ENCODE assay signal across 8 mouse cellular contexts in the genomic region with DNA sequence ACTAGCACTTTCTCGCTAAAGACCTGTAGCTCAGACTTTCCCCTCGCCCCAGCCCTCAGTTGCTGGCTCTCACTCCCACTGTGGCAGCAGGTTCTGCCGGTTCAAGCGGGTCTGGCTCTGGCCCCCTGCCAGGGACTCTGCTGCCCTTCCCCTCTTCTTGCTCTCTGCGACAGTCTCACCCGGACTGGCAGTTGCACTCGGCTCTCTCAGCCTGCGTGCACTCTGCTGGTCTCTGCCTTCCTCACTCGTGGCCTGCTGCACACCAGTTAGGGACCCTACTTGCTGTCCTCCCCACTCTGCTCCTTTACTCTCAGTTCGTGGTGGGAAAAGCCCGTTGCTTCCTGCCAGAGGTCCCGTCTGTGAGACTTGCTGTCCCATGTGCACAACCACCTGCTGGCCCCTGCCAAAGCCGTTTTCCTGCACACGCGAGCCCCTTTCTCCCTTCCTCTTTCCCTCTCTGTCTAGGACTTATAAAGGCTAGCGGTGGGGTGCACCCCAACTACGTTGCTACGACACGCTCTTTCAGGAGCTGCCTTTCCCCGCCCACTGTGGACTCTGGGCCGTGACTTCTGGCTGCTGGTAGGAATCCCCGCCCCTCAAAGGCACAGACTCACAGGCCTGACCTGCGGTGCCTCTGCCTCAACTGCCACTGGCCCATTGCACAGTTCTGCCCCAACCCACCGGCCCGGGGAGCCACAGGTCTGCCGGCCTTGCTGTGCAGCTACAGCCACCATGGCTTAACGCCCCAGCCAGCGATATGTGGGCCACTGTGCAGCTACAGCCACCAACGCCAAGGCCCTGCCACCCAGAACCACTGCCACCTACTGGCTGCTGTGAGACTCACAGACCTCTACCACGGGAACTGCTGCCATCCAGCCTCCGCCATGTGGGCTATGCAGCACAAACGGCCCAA. TPM values are rescaled to one million over a fixed set of nuclear protein-coding genes. Genes with fewer than 3 reads are reported as not detected.
DNase-seq lines count a peak whose midpoint lies in the region; ATAC-seq lines count a peak whose summit lies in the region.

No protein-coding gene starts in this region.

- H3K4me1 ChIP-seq in forebrain, embryonic 10.5 days, result peaks cover 18% of the 10 kb centered on the region
- peaks cover 4 to 8% of the 10 kb centered on the region in 2 experiments; a peak in 3 of 4 replicates for H3K4me1 ChIP-seq in heart, embryonic 14.5 days (ENCODE audit: control insufficient read depth in 2 of 2, insufficient read depth in 2 of 2, low read length in 2 of 2)
- H3K4me1 ChIP-seq in liver, embryonic 12.5 days, result peaks cover 40% of the 10 kb centered on the region

- peak overlapping the region; percentile 66 for H3K4me3 ChIP-seq in forebrain, embryonic 10.5 days
- peak overlapping the region; percentile 48 to 54 for H3K4me3 ChIP-seq in heart, embryonic 14.5 days (ENCODE audit: control insufficient read depth in 1 of 2, insufficient read depth in 1 of 2, low read depth in 1 of 2, low read length in 2 of 2)
- H3K4me3 ChIP-seq in liver, embryonic 12.5 days, result peak overlapping the region; percentile 62

- 0 out of 2 replicates have a peak, but pooled peaks cover 9% of the 10 kb centered on the region for H3K27me3 ChIP-seq in forebrain, embryonic 10.5 days (ENCODE audit: poor library complexity, severe bottlenecking)
- H3K27me3 ChIP-seq in heart, embryonic 14.5 days (ENCODE audit: control insufficient read depth, insufficient read depth, low read length), result no peaks in the 10 kb centered on the region
- H3K27me3 ChIP-seq in liver, embryonic 12.5 days (replicated peaks), result no peaks in the 10 kb centered on the region
- 0 out of 2 replicates have a peak, but pooled peaks cover 2% of the 10 kb centered on the region for H3K27me3 ChIP-seq in splenic B cell, adult 2 months (ENCODE audit: control insufficient read depth, insufficient read depth, low read length, poor library complexity, severe bottlenecking)

- ATAC-seq in heart, embryonic 14.5 days (ENCODE audit: insufficient number of reproducible peaks, insufficient read depth, low FRiP score, low read depth), result peak; percentile 86
- ATAC-seq in liver, embryonic 12.5 days, result peak; percentile 94

- peak; percentile 93 for DNase-seq in CD4-positive, CD25-positive, alpha-beta regulatory T cell, adult 2 months (ENCODE audit: low read depth, low spot score)
- DNase-seq in c-Kit-positive CD71-negative TER-119-negative erythroid progenitor cells, embryonic 14.5 days (ENCODE audit: low read depth), result peak; percentile 86
- DNase-seq in forebrain, embryonic 10.5 days (ENCODE audit: extremely low spot score, low spot score), result peak; percentile 87
- peak; percentile 92 for DNase-seq in kidney, postnatal 14 days
- DNase-seq in naive thymus-derived CD4-positive, alpha-beta T cell, adult 2 months (ENCODE audit: low read depth), result peak; percentile 94
- peak; percentile 92 for DNase-seq in splenic B cell, adult 2 months (ENCODE audit: low read depth, low spot score)

- H3K9me3 ChIP-seq in forebrain, embryonic 10.5 days, result no peaks in the 10 kb centered on the region
- H3K9me3 ChIP-seq in heart, embryonic 14.5 days (ENCODE audit: control insufficient read depth, low read length), result no peaks in the 10 kb centered on the region
- no peaks in the 10 kb centered on the region for H3K9me3 ChIP-seq in liver, embryonic 12.5 days (replicated peaks)

- peak overlapping the region; percentile 75 for H3K4me2 ChIP-seq in heart, embryonic 14.5 days (ENCODE audit: low read length)
- H3K4me2 ChIP-seq in liver, embryonic 12.5 days, result peak overlapping the region; percentile 94

- under 1% methylated on average over 32 of the region's 32 CpGs for WGBS in forebrain, embryonic 10.5 days
- WGBS in heart, embryonic 14.5 days, result under 1% methylated on average over 32 of the region's 32 CpGs
- 2% methylated on average over 32 of the region's 32 CpGs for WGBS in liver, embryonic 12.5 days (ENCODE audit: insufficient replicate concordance)

- peak overlapping the region; percentile 76 for H3K27ac ChIP-seq in forebrain, embryonic 10.5 days
- peak overlapping the region; percentile 25 to 60 for H3K27ac ChIP-seq in heart, embryonic 14.5 days (replicated peaks in 1 of 2; ENCODE audit: control insufficient read depth in 1 of 2, insufficient read depth in 1 of 2, low read depth in 2 of 2, low read length in 2 of 2)
- H3K27ac ChIP-seq in liver, embryonic 12.5 days, result peak overlapping the region; percentile 79

- H3K36me3 ChIP-seq in forebrain, embryonic 10.5 days (replicated peaks), result peaks cover 27% of the 10 kb centered on the region
- H3K36me3 ChIP-seq in heart, embryonic 14.5 days (ENCODE audit: control insufficient read depth, insufficient read depth, low read length), result peaks cover 21% of the 10 kb centered on the region
- peaks cover 29% of the 10 kb centered on the region for H3K36me3 ChIP-seq in liver, embryonic 12.5 days
- H3K36me3 ChIP-seq in splenic B cell, adult 2 months (ENCODE audit: control insufficient read depth, insufficient read depth, low read length, poor library complexity, severe bottlenecking), result no peaks in the 10 kb centered on the region

- peak overlapping the region; percentile 72 for H3K9ac ChIP-seq in heart, embryonic 14.5 days (ENCODE audit: low read length)
- H3K9ac ChIP-seq in liver, embryonic 12.5 days, result peak overlapping the region; percentile 76

RNA-seq across cellular contexts. Expression of a gene that starts 20.3 kb away (rescaled TPM):
- 22.9 and 23.5 TPM in 2 replicates for polyA plus RNA-seq in forebrain, embryonic 10.5 days (2016; fragmentation: Nextera tagmentation; extraction: Ambion mirVana)
- polyA plus RNA-seq in heart, embryonic 14.5 days (2014; fragmentation: Nextera tagmentation; extraction: Ambion mirVana), result 16.4 and 16.7 TPM in 2 replicates
- polyA plus RNA-seq in liver, embryonic 12.5 days (2016; fragmentation: Nextera tagmentation; extraction: Ambion mirVana), result 4.9 and 5.0 TPM in 2 replicates

Comparison
In these comparisons a context has a peak if more than half of its experiments do, and no peak if none do; other contexts are left out.
1. Peak in every context shown above with its lines: DNase-seq, ATAC-seq, H3K4me3 ChIP-seq and H3K27ac ChIP-seq.